Mouse (Mus musculus) heart, embryonic 14.5 days (tissue): ENCODE results near the gene Fam19a5. TPM values are rescaled to one million over a fixed set of nuclear protein-coding genes. Genes with fewer than 3 reads are reported as not detected.
A peak's percentile ranks its signal among the peaks of the same experiment; 100 is the strongest.

Source experiments
- ATAC-seq: fragments of 200-750 bp; cut with Nextera tagmentation; 2 replicates; pipeline ENCODE4 v1.8.0; 2017; ENCODE audit warnings: low read depth, moderate TSS enrichment; ENCODE audit not compliant: insufficient number of reproducible peaks, insufficient read depth, low FRiP score
- H3K27ac ChIP-seq, 2 experiments: fragments of 200-500 bp in 1 of 2; fragments of 300-500 bp in 1 of 2; sonication (generic) in 1 of 2; replicated peaks in 1 of 2; 2 replicates each; pipeline ENCODE4 v1.5.1; 2012 to 2014; ENCODE audit warnings: low read depth in 2 of 2, low read length in 2 of 2, control low read depth in 1 of 2, mild to moderate bottlenecking in 1 of 2, mixed read lengths in 1 of 2; ENCODE audit not compliant: control insufficient read depth in 1 of 2, insufficient read depth in 1 of 2
- H3K27me3 ChIP-seq: fragments of 300-500 bp; sonication (generic); 2 replicates; pipeline ENCODE4 v1.6.1; 2014; ENCODE audit warnings: mild to moderate bottlenecking, low read length, control low read depth; ENCODE audit not compliant: control insufficient read depth, insufficient read depth
- H3K36me3 ChIP-seq: fragments of 300-500 bp; sonication (generic); 2 replicates; pipeline ENCODE4 v1.6.1; 2014; ENCODE audit warnings: mild to moderate bottlenecking, control low read depth, low read length, mixed read lengths; ENCODE audit not compliant: control insufficient read depth, insufficient read depth
- H3K4me1 ChIP-seq, 2 experiments: fragments of 200-500 bp in 1 of 2; fragments of 300-500 bp in 1 of 2; sonication (generic) in 1 of 2; 2 replicates each; pipeline ENCODE4 v1.6.1; 2012 to 2014; ENCODE audit warnings: low read length in 2 of 2, control low read depth in 1 of 2, mixed read lengths in 1 of 2; ENCODE audit not compliant: control insufficient read depth in 2 of 2, insufficient read depth in 2 of 2
- H3K4me2 ChIP-seq: fragments of 300-500 bp; sonication (generic); 2 replicates; pipeline ENCODE4 v1.6.1; 2014; ENCODE audit warnings: mild to moderate bottlenecking, low read length
- H3K4me3 ChIP-seq, 2 experiments: fragments of 200-500 bp in 1 of 2; fragments of 300-500 bp in 1 of 2; sonication (generic) in 1 of 2; 2 replicates each; pipeline ENCODE4 v1.5.1; 2012 to 2014; ENCODE audit warnings: low read length in 2 of 2, mild to moderate bottlenecking in 2 of 2, control low read depth in 1 of 2, low read depth in 1 of 2, moderate library complexity in 1 of 2; ENCODE audit not compliant: control insufficient read depth in 1 of 2, insufficient read depth in 1 of 2
- H3K9ac ChIP-seq: fragments of 300-500 bp; sonication (generic); 2 replicates; pipeline ENCODE4 v1.6.1; 2014; ENCODE audit warnings: mild to moderate bottlenecking, low read length
- H3K9me3 ChIP-seq: fragments of 300-500 bp; sonication (generic); 2 replicates; pipeline ENCODE4 v1.6.1; 2016; ENCODE audit warnings: low read length, control low read depth; ENCODE audit not compliant: control insufficient read depth
- WGBS: fragments of 180-500 bp; shearing (Covaris S2); extraction: QIAGEN DNeasy Blood & Tissue Kit; methylation state at CpG from one replicate; pipeline ENCODE4 v1.1.7; 2014; 5-methylcytosine and 5-hydroxymethylcytosine counted together
- polyA plus RNA-seq: library from polyadenylated mRNA; unstranded; fragments of >200 nt; fragmentation: Nextera tagmentation; extraction: Ambion mirVana; gene quantifications from 2 replicates; pipeline ENCODE4 v1.2.1, GENCODE M21; 2014

The Fam19a5 gene
- polyA plus RNA-seq, 1 experiment from 2014 or later = 0.57 TPM

- under 1% methylated on average over 80 of the region's 84 CpGs for WGBS
- peak; percentile 36; the same call in 1 of the 2 replicates for ATAC-seq
- peak overlapping the region; percentile 41; the same call in 1 of the 2 replicates for H3K9ac ChIP-seq
Measured at GRCm38 (mm10) chr15:87544401-87545129, 466 bp downstream of the Fam19a5 start.

DNA sequence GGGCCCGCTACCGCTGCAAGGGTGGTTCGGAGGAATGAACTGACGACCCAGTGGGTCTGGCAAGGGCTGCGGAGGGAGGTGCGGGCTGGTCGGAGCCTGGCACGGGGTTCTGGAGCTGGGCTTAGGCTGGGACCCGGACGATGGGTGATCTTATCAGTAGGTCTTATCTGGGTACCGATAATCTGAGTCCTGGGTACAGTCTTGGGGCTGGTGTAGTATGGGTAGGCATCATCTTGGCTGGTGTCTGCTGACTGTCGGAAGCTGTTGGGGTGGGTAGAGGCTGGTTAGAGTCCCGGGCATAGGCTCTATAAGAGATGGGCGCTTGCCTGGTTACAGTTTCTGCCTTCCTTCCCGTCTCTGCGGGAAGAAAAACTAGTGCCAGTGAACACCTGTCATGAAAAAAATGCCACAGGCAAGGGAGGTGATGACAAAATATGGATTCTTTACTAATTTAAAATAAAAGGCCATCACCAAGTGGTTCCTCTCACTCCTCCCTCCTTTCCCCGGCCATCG is 1.1 kb downstream of the Fam19a5 start:
- no peak for ATAC-seq
- no peak overlapping the region for H3K9ac ChIP-seq
- H3K36me3 ChIP-seq = no peaks in the 10 kb centered on the region
- peak overlapping the region; percentile 87 for H3K4me2 ChIP-seq
- H3K4me3 ChIP-seq = peak overlapping the region in 1 of 2 experiments; percentile 46; a peak in 2 of 4 replicates
- no peak overlapping the region for H3K27ac ChIP-seq
- 11% methylated on average over 18 of the region's 18 CpGs for WGBS
- H3K27me3 ChIP-seq = peaks cover 94% of the 10 kb centered on the region
- no peaks in the 10 kb centered on the region for H3K9me3 ChIP-seq
- no peaks in the 10 kb centered on the region; a peak in 1 of 4 replicates for H3K4me1 ChIP-seq

More at GRCm38 (mm10) chr15:87544401-87545129, 466 bp downstream of the Fam19a5 start:
- Histone ChIP-seq H3K4me2 (peak overlapping the region; percentile 87), H3K36me3 (no peaks in the 10 kb centered on the region), H3K4me1 (no peaks in the 10 kb centered on the region; a peak in 1 of 4 replicates), H3K27me3 (peaks cover 91% of the 10 kb centered on the region), H3K9me3 (no peaks in the 10 kb centered on the region), H3K27ac (no peak overlapping the region), H3K4me3 (peak overlapping the region; percentile 30 to 46)

DNA sequence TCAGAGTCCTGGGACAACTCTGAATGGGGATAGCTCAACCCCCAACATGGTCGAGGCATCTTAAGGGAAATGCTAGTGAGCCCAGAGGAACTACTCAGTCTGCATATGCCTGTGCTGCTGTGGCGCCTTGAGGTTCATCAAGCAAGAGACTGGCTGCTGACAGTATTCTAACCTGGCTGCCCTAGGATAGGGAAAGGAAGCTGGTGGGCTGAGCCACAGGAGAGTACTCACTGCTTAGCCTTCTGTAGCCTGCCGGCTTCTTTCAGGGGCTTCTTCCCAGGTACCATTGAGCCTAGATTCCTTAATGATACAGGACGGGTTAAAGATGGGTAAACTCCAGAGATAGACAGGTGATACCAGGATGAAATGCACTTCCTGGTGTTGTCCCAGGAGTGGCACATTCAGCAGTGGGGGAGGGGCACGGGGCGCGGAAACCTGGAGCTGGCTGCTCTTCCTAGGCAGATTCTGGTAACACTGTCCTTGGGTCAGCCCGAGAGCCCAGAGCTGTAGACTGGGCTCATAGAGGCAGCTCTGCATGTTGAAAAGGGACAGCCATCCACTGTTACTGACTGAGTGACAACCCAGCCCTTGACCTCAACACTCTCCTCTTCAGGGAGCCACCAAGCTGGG is 1.7 kb downstream of the Fam19a5 start:
- Histone ChIP-seq H3K4me3 (no peak overlapping the region), H3K36me3 (no peaks in the 10 kb centered on the region), H3K27me3 (peaks cover 93% of the 10 kb centered on the region), H3K27ac (no peak overlapping the region), H3K4me1 (no peaks in the 10 kb centered on the region; a peak in 1 of 4 replicates), H3K9me3 (no peaks in the 10 kb centered on the region), H3K9ac (no peak overlapping the region), H3K4me2 (no peak overlapping the region)
- ATAC-seq = no peak
- 19% methylated on average over 8 of the region's 8 CpGs for WGBS

DNA sequence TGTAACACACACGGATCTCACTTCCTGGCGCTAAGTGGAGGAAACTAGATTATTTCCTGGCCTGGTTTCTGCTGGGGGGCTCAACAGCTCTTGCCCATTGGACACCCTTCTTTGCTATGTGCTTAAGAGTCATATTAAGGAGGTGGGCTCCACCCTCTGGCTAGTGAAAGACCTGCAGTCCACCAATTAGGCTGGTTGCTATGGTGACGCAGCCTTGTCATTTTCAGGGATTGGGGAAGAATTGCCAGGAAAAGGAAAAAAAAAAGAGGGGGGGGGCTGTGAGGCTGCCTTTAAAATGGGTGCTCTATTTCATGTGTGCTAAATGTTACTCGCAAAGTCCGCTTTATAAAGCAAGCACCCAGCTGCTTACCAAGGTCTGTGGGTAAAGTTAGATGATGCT is 2.9 kb downstream of the Fam19a5 start:
- Histone ChIP-seq H3K9ac (no peak overlapping the region), H3K36me3 (no peaks in the 10 kb centered on the region), H3K27ac (no peak overlapping the region), H3K9me3 (no peaks in the 10 kb centered on the region), H3K4me1 (no peaks in the 10 kb centered on the region; a peak in 1 of 4 replicates), H3K4me3 (no peak overlapping the region), H3K4me2 (no peak overlapping the region), H3K27me3 (peaks cover 95% of the 10 kb centered on the region)
- 55% methylated on average over 5 of the region's 5 CpGs for WGBS
- no peak for ATAC-seq

DNA sequence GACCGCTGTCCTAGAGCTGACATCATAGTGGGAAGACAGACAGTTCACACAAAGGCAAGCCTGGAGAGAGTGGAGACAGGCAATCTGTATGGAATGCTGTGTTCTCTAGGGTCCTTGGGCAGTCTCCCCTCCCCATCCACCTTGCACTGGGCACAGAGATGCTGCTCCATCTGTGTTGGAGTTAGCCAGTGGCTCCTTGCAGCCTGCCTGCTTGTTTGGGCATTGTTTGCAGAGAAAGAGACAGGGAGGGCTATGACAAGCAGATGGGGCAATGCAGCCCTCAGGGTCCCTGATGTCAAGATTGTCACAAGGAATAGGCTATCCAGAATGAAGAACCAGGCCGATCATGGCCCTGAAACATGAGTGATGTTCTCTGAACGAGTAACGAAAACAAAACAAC is 5.6 kb downstream of the Fam19a5 start:
- Histone ChIP-seq H3K9me3 (no peaks in the 10 kb centered on the region), H3K27me3 (peaks cover 69% of the 10 kb centered on the region), H3K4me3 (no peak overlapping the region), H3K4me1 (no peaks in the 10 kb centered on the region; a peak in 1 of 4 replicates), H3K9ac (no peak overlapping the region), H3K4me2 (no peak overlapping the region), H3K36me3 (no peaks in the 10 kb centered on the region), H3K27ac (no peak overlapping the region)
- ATAC-seq = no peak
- 63% methylated on average over 4 of the region's 4 CpGs for WGBS

GRCm38 (mm10) chr15:87550756-87551155 is 6.7 kb downstream of the Fam19a5 start:
- Histone ChIP-seq H3K4me3 (no peak overlapping the region), H3K27ac (no peak overlapping the region), H3K9me3 (no peaks in the 10 kb centered on the region), H3K27me3 (peaks cover 59% of the 10 kb centered on the region), H3K4me2 (no peak overlapping the region), H3K4me1 (no peaks in the 10 kb centered on the region; a peak in 1 of 4 replicates), H3K36me3 (no peaks in the 10 kb centered on the region), H3K9ac (no peak overlapping the region)
- WGBS = 32% methylated on average over 5 of the region's 5 CpGs
- no peak for ATAC-seq

DNA sequence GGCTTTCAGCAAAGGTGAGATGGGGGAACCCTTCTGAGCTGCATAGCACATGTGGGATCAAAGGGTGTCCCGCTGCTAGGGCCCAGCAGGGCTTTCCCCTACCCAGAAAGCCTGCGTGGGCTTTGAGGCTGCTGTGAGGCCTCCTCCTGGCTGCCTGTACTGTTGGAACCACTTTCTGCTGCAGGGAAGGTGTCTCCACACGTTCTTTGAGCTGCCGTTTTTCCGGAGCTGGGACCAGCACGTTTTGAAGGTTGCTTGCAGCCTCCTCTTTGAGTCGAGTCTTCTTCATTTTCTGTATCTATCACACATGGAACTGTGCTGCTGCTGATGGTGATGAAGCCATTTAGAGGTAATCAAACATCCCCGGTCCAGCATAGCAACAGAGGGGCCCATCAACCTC is 7.5 kb downstream of the Fam19a5 start:
- 29% methylated on average over 8 of the region's 8 CpGs for WGBS
- no peak for ATAC-seq

More for the DNA sequence above, 7.5 kb downstream of the Fam19a5 start:
- Histone ChIP-seq H3K4me1 (no peaks in the 10 kb centered on the region; a peak in 1 of 4 replicates), H3K4me3 (no peak overlapping the region), H3K27ac (no peak overlapping the region), H3K9ac (no peak overlapping the region), H3K36me3 (no peaks in the 10 kb centered on the region), H3K27me3 (peaks cover 51% of the 10 kb centered on the region), H3K9me3 (no peaks in the 10 kb centered on the region), H3K4me2 (no peak overlapping the region)
